Mouse (Mus musculus) kidney, embryonic 14.5 days (tissue): ENCODE results near the gene Tsc1. TPM values are rescaled to one million over a fixed set of nuclear protein-coding genes. Genes with fewer than 3 reads are reported as not detected.

Experiments
- ATAC-seq: fragments of 200-750 bp; cut with Nextera tagmentation; 2 replicates; pipeline ENCODE4 v1.8.0; 2017; ENCODE audit warnings: moderate number of reproducible peaks, mild to moderate bottlenecking, moderate TSS enrichment, moderate library complexity; ENCODE audit not compliant: low FRiP score, low TSS enrichment
- H3K27ac ChIP-seq: fragments of 300-500 bp; sonication (generic); 2 replicates; pipeline ENCODE4 v1.5.1; 2014; ENCODE audit warnings: low read depth, mild to moderate bottlenecking, low read length, moderate library complexity, mixed read lengths
- H3K27me3 ChIP-seq: fragments of 300-500 bp; sonication (generic); 2 replicates; pipeline ENCODE4 v1.6.1; 2014; ENCODE audit warnings: mild to moderate bottlenecking, low read length; ENCODE audit not compliant: control insufficient read depth, insufficient read depth
- H3K36me3 ChIP-seq: fragments of 300-500 bp; sonication (generic); 2 replicates; pipeline ENCODE4 v1.6.1; 2014; ENCODE audit warnings: low read length, mixed read lengths; ENCODE audit not compliant: control insufficient read depth, insufficient read depth
- H3K4me1 ChIP-seq: fragments of 300-500 bp; sonication (generic); 2 replicates; pipeline ENCODE4 v1.6.1; 2014; ENCODE audit warnings: low read length, mixed read lengths; ENCODE audit not compliant: control insufficient read depth, insufficient read depth
- H3K4me2 ChIP-seq: fragments of 300-500 bp; sonication (generic); replicated peaks from 2 replicates; pipeline ENCODE4 v1.6.1; 2014; ENCODE audit warnings: low read depth, mild to moderate bottlenecking, low read length
- H3K4me3 ChIP-seq: fragments of 300-500 bp; sonication (generic); 2 replicates; pipeline ENCODE4 v1.5.1; 2014; ENCODE audit warnings: mild to moderate bottlenecking, low read length
- H3K9ac ChIP-seq: fragments of 300-500 bp; sonication (generic); 2 replicates; pipeline ENCODE4 v1.6.1; 2014; ENCODE audit warnings: low read depth, mild to moderate bottlenecking, low read length, moderate library complexity
- H3K9me3 ChIP-seq: fragments of 300-500 bp; sonication (generic); 2 replicates; pipeline ENCODE4 v1.6.1; 2016; ENCODE audit warnings: low read length; ENCODE audit not compliant: control insufficient read depth
- WGBS: fragments of 180-500 bp; shearing (Covaris S2); extraction: QIAGEN DNeasy Blood & Tissue Kit; methylation state at CpG from one replicate; pipeline ENCODE4 v1.1.7; 2014; 5-methylcytosine and 5-hydroxymethylcytosine counted together
- polyA plus RNA-seq: library from polyadenylated mRNA; unstranded; fragments of >200 nt; fragmentation: Nextera tagmentation; extraction: Ambion mirVana; gene quantifications from 2 replicates; pipeline ENCODE4 v1.2.1, GENCODE M21; 2014

The Tsc1 gene
- polyA plus RNA-seq, 1 experiment from 2014 or later = 22.2 TPM

DNA sequence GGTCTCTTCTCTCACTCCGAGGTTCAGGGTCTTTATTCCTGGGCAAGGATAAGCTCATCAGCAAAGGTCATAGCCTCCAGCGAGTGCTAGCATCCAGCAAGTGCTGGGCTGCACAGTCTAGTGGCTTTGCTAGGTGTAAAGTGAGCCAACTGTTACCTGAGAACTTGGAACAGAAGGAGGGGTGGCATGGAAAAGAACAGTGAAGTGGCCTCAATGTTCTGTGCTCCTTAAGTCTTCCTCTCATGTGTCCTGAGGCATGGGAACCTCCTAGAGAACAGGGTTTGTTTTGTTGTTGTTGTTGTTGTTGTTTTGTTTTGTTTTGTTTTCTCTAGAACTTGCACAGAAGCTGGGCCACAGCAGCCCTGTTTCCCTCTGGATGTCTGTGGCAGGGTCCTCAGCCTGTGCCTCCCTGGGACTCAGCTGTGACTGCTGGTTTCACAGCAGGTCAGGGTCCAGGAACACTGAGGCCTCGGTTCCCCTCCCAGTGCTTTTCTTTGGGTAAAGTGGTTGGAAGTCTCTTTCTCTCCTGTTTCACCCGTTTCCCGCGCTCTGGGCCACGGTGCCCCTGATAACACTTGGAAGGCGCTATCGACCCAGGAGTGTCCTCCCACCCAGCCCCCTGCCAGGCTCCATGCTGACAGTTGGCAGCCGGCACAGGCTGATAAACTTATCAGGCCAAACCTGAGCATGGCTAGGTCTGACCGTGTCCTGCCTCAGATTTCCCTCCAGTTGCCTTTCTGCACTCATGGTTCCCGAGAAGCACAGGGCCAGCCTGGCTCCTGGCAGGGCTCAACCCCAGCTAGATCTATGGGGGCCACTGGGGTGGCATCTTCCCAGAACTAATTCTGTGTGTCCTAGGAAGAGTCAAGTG lies 39.1 kb upstream of the Tsc1 start:
- Histone ChIP-seq H3K4me3 (no peak overlapping the region), H3K4me2 (no peak overlapping the region), H3K27me3 (no peaks in the 10 kb centered on the region), H3K9me3 (no peaks in the 10 kb centered on the region), H3K27ac (peak overlapping the region; percentile 38; the same call in 1 of the 2 replicates), H3K36me3 (no peaks in the 10 kb centered on the region), H3K4me1 (peaks cover 16% of the 10 kb centered on the region; the same call in 1 of the 2 replicates), H3K9ac (no peak overlapping the region)
- WGBS = 41% methylated on average over 12 of the region's 12 CpGs
- ATAC-seq = no peak

DNA sequence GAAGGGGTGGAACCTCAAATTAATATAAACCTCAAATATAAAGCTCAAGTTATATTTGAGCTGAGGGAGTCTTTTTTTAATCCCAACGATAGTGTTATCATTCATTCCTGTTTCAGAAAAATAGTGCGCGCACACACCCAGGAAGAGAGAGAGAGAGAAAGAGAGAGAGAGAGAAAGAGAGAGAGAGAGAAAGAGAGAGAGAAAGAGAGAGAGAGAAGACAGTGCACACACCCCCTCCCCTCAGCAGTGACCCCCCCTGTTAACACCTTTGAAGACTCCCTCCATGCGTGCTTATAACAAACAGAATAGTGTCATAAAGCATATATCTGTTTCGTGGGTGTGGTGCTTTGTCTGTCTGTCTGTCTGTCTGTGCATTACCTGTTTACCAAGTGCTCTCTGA lies 37.5 kb upstream of the Tsc1 start:
- WGBS = 88% methylated on average over 5 of the region's 5 CpGs
- no peak overlapping the region for H3K4me3 ChIP-seq
- H3K4me2 ChIP-seq = no peak overlapping the region
- no peaks in the 10 kb centered on the region for H3K36me3 ChIP-seq
- H3K4me1 ChIP-seq = peaks cover 16% of the 10 kb centered on the region; the same call in 1 of the 2 replicates
- no peaks in the 10 kb centered on the region for H3K27me3 ChIP-seq
- H3K9me3 ChIP-seq = no peaks in the 10 kb centered on the region
- no peak for ATAC-seq
- no peak overlapping the region for H3K27ac ChIP-seq
- H3K9ac ChIP-seq = no peak overlapping the region

DNA sequence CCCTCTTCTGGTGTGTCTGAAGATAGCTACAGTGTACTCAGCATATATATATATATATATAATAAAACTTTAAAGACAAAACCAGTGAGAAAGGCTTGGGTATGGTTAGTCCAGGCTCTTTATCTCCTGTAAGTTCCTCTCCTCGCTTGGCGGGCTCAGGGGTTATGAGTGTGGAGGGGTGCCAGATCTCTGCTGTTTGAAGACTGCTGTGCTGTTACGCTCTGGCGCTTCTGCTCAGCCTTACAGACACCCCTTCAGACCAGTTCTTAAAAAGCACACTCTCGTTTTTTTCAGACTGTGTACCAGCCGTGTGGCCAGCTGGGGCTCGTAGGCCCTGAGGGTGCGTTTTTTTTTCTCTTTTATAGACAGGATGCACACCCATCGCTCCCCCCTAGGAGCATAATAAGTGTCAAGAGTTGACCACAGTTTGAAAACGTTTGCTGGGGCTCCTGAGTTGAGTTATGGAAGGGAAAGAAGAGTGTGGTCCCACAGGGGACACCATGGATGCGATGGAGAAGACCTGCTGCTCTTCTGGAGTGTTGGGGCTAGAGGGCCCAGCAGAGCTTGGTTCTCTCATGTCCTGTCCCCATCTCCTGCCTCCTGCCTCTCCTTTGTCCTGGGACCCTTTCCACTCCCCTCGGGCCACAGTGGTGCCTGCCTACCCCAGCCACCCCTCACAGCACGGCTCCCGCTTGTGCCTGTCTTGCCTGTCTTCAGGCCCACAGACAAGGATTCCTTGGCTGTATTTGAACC lies 35.1 kb upstream of the Tsc1 start:
- Histone ChIP-seq H3K9me3 (no peaks in the 10 kb centered on the region), H3K4me2 (no peak overlapping the region), H3K36me3 (no peaks in the 10 kb centered on the region), H3K9ac (no peak overlapping the region), H3K4me1 (peaks cover 17% of the 10 kb centered on the region; the same call in 1 of the 2 replicates), H3K27me3 (no peaks in the 10 kb centered on the region), H3K4me3 (no peak overlapping the region), H3K27ac (no peak overlapping the region; the same call in 1 of the 2 replicates)
- ATAC-seq = peak; percentile 40
- 53% methylated on average over 14 of the region's 14 CpGs for WGBS

DNA sequence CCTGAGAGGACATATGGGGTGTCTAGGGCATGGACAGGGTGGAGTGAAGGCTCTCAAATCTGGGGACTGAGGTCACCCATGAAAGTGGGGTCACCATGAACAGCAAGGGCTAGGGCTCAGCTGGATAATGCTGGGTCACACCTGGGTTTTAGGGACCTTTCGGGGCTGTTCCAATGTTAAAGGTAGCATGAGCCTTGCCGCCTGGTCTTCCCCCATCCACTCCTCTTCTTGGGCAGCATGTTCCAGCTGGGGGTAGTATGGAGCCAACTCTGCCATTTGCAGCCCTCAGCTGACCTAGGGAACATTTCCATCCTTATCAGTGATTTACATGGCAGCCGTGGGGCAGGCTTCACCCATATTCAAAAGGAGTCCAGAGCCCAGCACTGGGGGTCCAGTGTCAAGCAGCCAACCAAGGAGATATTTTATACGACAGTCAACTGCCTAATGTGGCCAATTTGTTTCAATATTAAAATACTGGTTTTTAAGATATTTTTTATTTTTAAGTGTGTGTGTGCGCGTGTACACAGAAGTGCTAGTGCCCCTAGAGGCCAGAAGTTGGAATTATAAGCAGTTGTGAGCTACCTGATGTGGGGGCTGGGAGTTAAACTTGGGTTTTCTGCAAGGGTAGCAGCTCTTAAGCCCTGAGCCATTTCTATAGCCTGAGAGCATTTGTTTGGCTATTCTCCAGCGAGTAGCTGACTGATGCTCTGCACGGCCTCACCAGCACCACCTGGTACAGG lies 34.3 kb upstream of the Tsc1 start:
- H3K9me3 ChIP-seq = no peaks in the 10 kb centered on the region
- H3K27ac ChIP-seq = no peak overlapping the region; the same call in 1 of the 2 replicates
- H3K36me3 ChIP-seq = no peaks in the 10 kb centered on the region
- ATAC-seq = no peak
- no peak overlapping the region for H3K9ac ChIP-seq
- 65% methylated on average over 8 of the region's 8 CpGs for WGBS
- peaks cover 16% of the 10 kb centered on the region; the same call in 1 of the 2 replicates for H3K4me1 ChIP-seq
- no peak overlapping the region for H3K4me3 ChIP-seq
- H3K27me3 ChIP-seq = no peaks in the 10 kb centered on the region
- H3K4me2 ChIP-seq = no peak overlapping the region

DNA sequence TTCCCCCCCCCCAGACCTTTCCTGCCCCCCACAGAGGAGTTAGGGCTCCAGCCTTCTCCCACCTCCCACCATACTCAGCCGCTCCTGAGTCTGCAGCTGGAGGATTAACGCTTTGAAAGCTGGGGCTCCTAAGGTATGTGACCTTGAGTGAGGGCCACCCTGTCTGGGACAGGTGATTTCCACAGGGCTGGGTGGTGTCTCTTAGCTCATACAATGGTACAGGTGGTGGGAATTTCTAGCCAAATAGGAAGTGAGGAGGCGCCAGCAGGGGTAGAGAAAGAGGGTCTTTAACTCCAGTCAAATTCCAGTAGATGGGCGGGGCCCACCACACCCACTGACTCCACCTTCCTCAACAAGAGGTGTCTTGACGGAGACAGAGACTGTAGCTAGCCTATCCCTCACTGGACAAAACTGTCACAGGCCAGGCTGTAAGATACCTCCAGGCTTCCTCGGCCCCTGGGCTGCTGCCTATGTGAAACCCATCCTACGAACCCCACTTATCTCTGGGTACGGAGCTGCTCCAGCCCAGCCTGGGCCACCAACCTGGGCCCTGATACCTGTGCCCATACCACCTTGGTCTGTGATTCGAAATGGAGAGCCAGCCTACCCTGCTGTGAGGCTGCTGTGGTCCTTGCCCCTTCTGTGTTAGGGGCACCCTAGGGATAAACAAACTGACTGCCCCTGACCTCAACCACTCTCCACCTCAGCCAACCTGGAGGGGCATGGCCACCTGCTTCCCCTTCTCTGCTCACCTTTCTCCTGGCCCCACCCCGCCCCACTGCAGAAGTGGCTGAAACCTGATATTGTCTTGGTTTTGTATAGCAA lies 33.5 kb upstream of the Tsc1 start:
- WGBS = 50% methylated on average over 10 of the region's 10 CpGs
- ATAC-seq = no peak
- Histone ChIP-seq H3K4me1 (peaks cover 10% of the 10 kb centered on the region; the same call in 1 of the 2 replicates), H3K27me3 (no peaks in the 10 kb centered on the region), H3K4me3 (no peak overlapping the region), H3K36me3 (no peaks in the 10 kb centered on the region), H3K9ac (no peak overlapping the region), H3K9me3 (no peaks in the 10 kb centered on the region), H3K4me2 (no peak overlapping the region), H3K27ac (no peak overlapping the region)

DNA sequence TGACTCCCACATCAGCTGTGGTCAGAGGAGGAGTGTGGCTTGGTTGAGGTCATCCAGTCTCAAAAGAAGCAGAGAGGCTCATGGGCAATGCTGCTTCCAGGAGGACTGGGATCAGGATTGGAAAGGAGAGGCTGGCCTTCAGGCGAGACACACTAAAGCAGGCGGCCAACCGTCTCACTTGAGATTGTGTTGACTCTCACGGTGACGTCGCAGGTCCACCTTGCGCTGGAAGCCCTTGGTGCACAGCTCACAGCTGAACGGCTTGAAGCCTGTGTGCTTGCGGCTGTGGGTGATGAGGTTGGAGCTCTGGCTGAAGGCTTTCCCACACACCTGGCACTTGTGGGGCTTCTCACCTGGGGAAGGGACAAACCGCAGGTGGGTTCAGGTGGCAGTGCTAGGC lies 31.2 kb upstream of the Tsc1 start:
- Histone ChIP-seq H3K4me1 (peaks cover 10% of the 10 kb centered on the region; the same call in 1 of the 2 replicates), H3K4me2 (no peak overlapping the region), H3K27ac (no peak overlapping the region), H3K9ac (no peak overlapping the region), H3K9me3 (no peaks in the 10 kb centered on the region), H3K27me3 (no peaks in the 10 kb centered on the region), H3K4me3 (no peak overlapping the region), H3K36me3 (no peaks in the 10 kb centered on the region)
- WGBS = 77% methylated on average over 10 of the region's 10 CpGs
- ATAC-seq = no peak

DNA sequence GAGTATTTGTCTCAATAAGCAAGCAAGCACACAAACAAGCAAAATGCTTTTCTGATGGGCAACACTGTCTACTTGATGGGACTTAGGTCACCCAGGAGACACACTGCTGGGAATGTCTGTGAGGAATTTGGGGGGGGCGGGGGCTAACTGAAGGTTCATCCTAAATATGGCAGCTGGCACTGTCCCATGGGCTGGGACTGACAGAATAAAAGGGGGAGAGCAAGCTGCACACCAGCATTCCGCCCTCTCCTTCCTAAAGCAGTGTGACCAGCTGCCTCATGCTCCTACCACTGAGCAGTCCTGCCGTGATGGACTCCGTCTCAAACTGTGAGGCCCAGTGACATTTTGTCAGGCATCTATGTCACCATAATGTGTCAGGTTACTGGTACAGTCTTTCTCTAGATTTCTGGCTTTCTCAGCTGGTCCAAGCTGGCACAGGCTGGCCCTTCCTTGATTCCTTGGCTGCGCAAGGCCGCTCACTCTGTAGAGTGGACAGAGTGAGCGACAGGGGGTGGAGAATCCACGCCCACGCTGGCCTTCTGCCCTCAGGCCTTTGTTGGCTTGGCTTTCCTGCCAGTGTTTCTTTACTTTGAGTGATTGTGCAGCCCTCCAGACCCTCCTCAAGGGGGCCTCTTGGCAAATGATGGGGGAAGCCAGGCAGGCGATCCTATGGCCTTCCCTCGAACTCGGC lies 30.2 kb upstream of the Tsc1 start:
- Histone ChIP-seq H3K36me3 (no peaks in the 10 kb centered on the region), H3K27ac (no peak overlapping the region), H3K9me3 (no peaks in the 10 kb centered on the region), H3K4me3 (no peak overlapping the region), H3K4me1 (peaks cover 10% of the 10 kb centered on the region; the same call in 1 of the 2 replicates), H3K27me3 (no peaks in the 10 kb centered on the region), H3K4me2 (no peak overlapping the region), H3K9ac (no peak overlapping the region)
- 76% methylated on average over 12 of the region's 12 CpGs for WGBS
- ATAC-seq = no peak

DNA sequence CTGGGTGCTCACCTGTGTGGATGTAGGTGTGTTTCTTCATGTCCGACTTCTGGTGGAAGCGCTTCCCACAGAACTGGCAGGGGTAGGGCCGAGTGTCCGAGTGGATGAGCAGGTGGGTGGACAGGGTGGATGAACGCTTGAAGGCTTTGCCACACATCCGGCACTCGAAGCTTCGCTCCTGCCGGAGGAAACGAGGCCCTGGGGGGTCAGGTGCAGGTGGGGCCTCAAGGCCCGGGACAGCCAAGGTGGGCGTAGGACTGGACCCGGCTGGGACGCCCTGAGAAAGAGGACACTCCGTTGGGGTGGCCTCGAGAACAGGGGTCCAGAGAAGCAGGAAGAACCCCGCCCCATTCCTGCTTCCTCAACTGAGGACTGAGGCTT lies 29.6 kb upstream of the Tsc1 start:
- H3K27me3 ChIP-seq = no peaks in the 10 kb centered on the region
- H3K27ac ChIP-seq = no peak overlapping the region
- WGBS = 76% methylated on average over 17 of the region's 17 CpGs
- H3K4me1 ChIP-seq = 0 out of 2 replicates have a peak, but pooled peaks cover 6% of the 10 kb centered on the region
- H3K4me3 ChIP-seq = no peak overlapping the region
- ATAC-seq = no peak
- H3K9me3 ChIP-seq = no peaks in the 10 kb centered on the region
- H3K9ac ChIP-seq = no peak overlapping the region
- no peaks in the 10 kb centered on the region for H3K36me3 ChIP-seq
- H3K4me2 ChIP-seq = no peak overlapping the region
